Mouse (Mus musculus) left cerebral cortex, adult 18-20 months (tissue): ENCODE measurements around the gene Ppm1h. TPM values are rescaled to one million over a fixed set of nuclear protein-coding genes. Genes with fewer than 3 reads are reported as not detected.
"Not testable (repeated sequence)": the region's sequence is repeated elsewhere in the genome, so short reads cannot be mapped to it uniquely, and the experiment has no call there.

ENCODE experiments used
- DNase-seq, 2 experiments: peaks; one replicate each; pipeline ENCODE4 v3.0.0; 2021 to 2022; ENCODE audit warnings: low spot score in 2 of 2, mixed read lengths in 1 of 2
- total RNA-seq, 2 experiments: library from RNA; stranded (reverse); gene quantifications; 2 replicates each; pipeline ENCODE4 v1.2.3; 2021

Gene Ppm1h
- total RNA-seq, 2 experiments from 2014 or later = 87.4 to 88.5 TPM

DNA sequence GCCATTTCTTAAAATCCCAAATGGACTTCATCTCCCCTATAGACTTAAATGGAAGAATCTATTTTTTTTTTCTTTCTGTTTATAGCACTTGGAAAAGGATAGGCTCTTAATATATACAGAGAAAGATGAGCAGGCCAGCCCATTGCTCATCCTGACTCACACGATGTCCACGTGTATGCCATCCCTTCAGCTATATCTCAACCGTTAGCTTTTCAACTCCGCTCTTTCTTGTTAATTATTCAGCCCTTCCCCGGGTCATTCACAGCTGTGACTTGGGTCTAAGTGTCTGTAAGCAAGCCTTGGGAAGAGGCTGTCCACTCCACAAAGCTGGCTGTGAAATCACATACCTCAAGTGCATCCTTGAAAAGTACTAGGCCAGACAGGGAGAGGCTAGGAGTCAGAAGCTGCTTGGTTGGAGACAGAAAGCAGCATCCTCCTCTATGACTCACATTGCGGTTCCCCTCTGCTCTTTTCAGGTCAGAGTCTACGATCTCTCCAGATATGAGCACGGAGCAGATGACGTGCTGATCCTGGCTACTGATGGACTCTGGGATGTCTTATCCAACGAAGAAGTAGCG is 241.7 kb downstream of the Ppm1h start:
- DNase-seq = no peak

DNA sequence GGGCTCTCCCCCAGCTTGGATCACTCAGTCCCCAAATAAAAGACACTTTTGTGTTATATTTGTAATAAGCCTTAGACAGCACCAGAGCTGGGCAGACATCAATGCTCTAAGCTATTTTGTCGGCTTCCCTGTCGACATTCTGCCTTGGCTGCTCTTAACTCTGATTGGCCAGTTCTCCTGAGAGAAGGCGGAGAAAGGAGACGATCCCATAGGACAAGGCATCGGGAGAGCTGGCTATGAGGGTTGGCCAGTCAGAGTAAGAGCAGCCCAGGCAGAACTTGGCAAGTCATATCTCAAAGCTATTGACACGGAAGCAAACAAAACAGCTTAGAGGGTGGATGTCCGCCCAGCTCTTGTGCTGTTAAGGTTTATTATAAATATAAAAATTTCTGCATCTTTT is 243.7 kb downstream of the Ppm1h start:
- no peak for DNase-seq

DNA sequence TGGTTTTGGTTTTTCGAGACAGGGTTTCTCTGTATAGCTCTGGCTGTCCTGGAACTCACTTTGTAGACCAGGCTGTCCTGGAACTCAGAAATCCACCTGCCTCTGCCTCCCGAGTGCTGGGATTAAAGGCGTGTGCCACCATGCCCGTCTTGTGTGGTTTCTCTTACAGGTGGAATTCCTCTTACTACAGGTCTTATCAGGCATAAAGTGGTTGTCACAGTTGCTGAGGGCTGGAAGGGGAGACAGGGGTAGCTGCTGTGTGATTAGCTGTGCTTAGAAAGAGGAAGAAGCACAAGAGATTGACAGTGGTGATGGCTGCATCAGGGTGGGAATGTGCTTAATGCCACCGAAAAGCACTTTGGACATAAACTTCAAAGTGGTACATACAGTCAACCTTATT is 246.0 kb downstream of the Ppm1h start:
- DNase-seq = not testable (repeated sequence)

DNA sequence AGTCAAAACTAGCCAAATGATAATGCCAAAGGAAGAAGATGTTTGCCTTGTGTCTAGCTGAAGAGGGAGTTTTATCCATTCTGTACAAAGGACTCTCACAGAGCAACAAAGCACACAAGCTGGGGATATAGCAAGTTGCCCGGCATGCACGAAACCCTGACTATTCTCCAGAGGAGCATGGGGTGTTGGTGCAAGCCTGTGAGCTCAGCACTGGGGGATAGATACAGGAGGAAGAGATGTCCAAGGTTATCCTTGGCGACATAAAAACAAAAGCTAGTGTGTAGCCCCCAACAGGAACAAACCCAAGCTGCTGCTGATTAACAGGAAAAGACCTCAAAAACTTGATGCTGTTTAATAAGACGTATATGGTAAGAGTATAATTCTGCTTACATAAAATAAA is 247.7 kb downstream of the Ppm1h start:
- DNase-seq = no peak

DNA sequence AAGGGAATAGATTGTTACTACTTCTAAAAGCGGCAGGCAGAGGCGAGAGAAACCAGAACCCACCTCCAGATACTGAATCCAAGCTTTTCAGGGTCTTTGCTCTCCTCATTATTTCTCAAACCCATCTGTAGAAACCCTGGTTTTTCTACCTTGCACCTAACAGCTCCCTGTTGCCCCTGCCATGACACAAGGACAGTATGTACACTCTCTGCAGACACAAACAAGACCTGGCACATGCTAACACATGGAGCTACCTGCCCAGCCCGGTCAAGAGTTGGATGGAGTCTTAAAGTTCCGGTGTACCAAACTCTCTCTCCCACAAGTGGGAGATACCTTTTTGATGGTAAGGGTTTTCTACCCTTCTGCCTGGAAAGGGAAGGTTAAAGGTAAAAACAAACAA is 252.0 kb downstream of the Ppm1h start:
- DNase-seq = no peak

DNA sequence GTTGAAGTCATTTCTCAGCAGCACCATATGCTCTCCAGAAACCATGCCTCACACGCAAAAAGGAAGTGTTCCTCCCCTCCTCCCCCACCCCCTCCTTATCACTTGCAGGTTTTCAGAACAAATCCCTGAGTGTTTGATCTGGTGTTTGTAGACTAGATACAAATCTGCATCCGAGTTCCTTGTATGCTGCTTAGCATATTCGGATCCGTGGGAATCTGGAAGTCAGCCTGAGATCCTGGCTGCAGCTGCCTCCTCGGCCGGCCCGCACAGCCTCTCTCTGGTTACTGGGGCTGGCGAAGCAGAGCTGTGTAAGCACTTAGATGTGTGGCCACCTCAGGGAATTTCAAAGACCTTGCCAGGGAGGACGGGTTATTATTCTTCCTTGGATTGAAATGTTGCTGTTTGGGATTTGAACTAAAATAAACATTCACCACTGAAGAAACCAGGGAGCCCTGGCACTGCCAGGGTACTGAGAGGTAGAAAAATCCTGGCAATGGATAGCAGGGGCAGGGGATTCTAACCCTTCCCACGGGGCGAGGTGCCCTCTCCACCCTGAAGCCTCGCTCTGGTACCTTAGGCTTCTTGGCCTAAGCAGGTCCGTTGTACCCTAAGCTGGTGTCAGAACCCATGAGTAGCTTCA is 252.8 kb downstream of the Ppm1h start:
- peak; percentile 63 to 73 for DNase-seq

DNA sequence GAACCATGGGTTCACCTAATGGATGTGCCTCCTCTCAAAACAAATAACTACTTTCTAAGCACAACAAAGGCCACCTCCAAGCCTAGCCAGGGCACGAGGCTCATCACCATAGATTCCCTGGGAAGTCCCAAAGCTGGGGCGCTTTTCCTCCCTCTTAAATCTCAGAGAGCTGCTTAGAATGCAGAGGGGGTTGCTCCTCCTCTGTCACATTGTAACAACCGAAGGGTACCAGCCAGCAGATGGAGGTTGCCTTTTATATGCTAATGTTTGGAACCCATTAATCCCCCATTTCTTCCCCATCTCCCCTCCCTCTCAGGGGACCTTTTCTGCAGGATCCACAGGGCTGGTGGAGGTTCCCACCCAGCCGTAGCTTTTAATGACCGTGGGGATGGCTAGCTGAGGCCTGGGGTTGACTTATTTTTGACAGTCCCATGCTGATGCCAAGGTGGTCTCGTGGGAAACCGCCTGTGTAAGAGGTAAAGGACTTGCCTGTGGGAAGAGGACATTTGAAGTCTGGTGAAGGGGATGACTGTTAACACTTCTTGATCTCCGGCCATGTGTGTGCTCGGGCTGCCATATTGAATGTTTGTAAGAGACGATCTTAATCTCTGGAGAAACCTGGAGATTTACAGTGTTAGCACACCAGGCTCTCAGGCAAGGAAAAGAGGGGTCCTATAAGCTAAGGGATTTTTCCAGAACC is 253.4 kb downstream of the Ppm1h start:
- DNase-seq = no peak

DNA sequence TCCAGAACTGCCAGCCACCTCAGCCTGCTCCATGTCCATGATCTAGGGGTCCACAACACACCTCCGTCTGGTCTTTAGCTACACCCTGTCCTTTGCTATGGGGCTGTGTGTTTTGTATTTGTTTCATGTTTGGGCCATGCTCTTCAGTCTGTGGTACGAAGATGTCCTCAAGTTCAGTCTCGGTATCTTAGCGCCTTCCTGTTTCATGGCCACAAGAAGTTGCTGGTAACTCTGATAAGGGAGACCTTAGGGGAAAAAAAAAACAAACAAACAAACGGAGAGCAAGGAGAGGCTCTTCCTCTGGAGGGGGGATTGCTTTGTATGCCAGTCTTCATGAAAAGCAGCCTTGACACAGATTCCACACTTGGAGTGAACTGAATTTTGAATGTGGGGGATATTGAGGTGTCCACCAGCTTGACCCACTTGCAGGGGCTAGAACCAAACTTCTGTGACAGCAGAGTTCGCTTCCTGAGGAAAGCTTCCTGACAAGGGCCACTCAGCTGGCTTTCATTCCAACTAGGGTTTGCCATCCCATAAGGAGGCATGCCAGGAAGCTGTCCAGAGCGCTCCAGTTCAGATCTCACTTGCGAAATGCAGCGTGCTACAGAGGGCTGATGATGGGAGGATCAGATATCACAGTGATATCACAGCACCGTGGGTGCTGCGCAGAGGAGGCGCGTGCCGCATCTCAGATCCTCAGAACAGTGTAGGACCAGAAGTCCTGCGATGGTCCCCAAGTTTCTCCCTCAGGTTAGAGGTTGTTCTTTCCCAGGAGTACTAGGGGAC is 254.7 kb downstream of the Ppm1h start:
- no peak for DNase-seq

DNA sequence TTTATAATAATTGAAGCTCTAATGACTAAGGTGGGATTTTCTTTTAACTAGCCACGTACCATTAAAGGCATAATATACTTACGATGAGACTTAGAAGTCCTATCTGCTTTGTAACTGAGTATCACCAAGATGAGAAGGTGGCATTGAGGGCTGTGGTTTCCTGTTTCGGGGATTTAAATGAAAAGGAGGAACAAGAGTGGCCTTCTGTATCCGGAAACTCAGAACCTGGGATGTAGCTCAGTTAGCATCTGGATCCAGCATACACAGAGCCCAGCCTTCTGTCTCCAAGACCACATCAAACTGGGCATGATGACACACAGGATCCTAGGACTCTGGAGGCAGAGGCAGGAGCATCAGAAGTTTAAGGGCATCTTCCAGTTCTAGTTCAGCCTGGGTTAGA is 256.8 kb downstream of the Ppm1h start:
- not testable (repeated sequence) for DNase-seq

DNA sequence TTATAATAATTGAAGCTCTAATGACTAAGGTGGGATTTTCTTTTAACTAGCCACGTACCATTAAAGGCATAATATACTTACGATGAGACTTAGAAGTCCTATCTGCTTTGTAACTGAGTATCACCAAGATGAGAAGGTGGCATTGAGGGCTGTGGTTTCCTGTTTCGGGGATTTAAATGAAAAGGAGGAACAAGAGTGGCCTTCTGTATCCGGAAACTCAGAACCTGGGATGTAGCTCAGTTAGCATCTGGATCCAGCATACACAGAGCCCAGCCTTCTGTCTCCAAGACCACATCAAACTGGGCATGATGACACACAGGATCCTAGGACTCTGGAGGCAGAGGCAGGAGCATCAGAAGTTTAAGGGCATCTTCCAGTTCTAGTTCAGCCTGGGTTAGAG is 258.8 kb downstream of the Ppm1h start:
- not testable (repeated sequence) for DNase-seq

DNA sequence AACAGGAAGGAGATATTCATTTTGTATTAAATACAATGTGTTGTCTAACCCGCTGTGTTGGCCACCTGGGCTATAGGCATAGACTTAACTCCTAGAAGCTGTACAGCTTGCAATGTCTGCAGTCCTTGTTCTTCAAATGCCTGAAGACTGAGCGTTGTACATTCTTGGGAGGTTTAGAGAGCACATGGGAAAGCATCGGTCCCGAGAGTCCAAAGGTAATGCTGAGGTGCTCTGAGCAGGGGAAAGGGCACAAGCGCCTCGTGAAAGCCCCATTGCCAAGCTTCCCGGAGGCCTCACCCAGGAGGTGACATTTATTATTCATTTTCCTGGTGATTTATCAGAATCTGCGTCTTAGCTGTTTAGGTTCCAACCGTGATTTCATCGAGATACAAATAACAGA is 261.0 kb downstream of the Ppm1h start:
- DNase-seq = no peak

DNA sequence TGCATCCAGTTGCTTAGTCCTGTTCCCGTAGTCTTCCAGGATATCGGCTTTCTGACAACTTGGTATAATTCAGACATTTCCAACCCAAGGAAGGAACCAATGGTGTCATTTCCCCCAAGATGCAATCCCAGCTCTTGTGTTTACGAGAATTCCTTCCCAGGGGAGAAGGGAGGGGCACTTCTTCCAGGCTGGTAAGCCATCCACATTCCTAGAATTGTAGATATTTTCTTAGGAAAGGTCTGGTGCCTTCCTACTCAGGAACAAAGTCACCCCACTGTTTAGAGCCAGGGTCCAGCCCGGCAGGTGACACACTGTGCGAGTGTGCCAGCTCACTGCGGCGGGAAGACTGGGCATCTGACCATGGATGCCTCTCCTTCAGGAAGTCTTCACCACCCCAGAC is 264.2 kb downstream of the Ppm1h start:
- no peak for DNase-seq

DNA sequence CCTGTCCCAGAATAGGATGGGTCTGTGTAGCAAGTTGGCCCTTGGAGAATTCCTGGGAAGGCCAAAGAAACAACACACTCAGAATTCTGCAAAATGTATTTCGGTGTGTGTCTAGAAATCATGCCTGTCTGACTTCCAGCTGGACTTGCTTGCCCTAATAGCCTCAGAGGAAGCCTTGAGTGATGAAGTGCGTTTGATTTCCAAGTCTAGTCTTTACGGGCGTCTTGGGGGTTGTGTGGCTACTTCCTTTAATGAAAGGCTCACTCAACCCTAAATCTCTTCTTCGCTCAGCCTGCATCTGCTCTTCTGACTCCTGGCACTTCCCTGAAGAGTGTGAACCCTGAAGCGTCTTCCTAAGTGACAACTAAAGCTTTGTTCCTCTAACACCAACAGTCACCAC is 265.3 kb downstream of the Ppm1h start:
- no peak for DNase-seq

DNA sequence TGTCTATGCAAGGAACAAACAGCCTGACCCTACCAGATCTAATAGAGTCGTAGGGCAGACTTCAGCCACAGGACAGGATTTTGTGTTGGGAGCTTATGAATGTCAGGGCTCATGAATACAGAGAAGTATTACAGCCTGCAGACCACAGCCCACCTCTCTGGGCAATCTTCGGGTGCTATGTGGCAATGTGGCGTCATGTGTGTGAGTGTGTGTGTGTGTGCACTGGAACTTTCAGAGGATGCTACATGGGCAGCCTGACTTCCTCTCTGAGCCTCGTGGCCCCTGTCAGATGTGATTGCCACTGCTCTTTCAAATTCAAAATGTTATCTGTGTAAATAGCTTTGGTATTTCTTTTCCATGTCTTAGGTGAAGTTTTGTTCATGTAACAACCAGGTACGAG is 266.3 kb downstream of the Ppm1h start:
- no peak for DNase-seq

DNA sequence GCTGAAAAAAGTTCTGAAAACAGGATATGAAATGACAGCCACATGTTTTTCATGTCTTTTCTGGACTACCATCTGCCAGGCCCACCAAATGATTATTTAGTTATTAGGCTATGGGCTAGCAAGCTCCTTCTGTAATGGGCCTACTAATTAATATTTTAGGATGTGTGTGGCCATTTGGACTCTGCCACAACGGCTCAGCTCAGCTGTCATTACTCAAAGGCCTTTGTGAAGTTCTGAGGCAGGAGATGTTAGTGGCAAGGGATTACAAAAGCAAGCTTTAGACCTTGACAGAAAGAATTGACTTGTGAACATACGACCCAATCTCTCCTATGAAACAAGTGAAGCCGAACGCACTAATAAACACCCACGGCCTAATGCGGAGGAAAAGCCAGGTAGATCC is 272.4 kb downstream of the Ppm1h start:
- no peak for DNase-seq

DNA sequence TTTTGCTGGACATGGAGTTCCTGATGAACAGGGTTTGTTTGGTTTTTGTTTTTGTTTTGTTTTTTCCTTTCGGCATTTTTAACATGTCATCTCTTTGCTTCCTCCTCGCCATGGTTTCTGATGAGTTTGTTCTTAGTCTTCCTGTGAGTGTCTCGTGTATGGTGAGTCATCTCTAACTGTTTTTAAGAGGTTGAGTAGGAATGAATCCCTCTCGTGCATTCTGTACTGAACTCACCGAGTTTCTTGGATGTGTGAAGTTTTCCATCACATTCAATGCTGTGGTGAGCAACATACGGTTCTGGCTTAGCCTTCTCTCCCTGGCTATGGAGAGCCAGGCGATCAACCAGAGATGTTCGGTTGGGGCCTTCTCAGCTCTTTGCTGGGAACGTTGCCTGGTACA is 275.0 kb downstream of the Ppm1h start:
- no peak for DNase-seq

DNA sequence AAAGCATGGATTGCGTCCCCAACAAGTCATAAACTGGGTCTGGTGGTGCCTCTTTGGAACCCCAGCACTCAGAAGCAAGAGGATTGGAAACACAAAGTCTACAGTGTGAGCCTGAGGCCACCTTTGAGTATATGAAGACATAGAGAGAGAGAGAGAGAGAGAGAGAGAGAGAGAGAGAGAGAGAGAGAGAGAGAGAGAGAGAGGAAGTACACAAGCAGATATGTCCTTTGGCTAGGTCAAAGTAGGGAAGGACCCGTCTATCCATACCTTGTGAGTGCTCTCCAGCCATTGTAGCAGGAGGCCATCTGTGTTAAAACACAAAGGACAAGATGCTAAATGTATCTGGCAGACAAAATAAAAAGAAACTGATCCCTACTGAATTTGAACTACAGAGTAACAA is 279.4 kb downstream of the Ppm1h start:
- no peak for DNase-seq

DNA sequence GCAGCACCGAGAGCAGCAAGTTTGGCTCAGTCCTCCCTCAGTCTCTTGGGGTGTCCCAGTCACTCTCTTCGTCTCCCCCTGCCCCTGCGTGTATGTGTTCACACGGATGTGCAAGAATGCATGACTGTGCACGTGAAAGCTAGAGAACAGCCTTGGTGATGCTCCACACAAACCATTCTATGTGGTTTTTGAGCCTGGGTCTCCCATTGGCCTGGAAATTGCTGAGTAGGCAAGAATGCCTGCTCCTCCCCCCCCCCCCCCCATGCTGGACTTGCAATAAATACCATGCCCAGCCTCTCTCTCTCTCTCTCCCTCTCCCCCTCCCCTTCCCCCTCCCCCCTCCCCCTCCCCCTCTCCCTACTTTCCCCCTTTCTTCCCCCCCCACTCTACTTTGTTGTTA is 280.1 kb downstream of the Ppm1h start:
- DNase-seq = no peak

DNA sequence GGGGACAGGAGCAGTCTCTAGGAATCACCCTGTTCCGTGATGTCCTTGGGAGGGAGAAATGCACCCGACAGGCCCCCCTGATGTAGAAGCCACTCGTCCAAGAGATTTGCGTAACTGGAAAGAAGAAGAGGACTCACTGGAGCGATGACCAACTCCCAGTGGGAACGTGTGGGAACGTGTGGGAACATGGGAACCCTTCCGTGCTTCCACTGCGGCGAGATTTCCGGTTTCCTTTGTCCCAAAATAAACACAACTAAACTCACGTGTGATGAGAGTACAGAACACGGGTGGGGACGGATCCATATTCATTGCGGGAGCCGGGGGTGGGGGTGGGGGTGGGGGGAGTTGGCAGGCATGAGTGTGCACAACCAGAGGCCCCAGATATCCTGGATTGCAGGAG is 281.7 kb downstream of the Ppm1h start:
- DNase-seq = peak in 1 of 2 experiments; percentile 16

DNA sequence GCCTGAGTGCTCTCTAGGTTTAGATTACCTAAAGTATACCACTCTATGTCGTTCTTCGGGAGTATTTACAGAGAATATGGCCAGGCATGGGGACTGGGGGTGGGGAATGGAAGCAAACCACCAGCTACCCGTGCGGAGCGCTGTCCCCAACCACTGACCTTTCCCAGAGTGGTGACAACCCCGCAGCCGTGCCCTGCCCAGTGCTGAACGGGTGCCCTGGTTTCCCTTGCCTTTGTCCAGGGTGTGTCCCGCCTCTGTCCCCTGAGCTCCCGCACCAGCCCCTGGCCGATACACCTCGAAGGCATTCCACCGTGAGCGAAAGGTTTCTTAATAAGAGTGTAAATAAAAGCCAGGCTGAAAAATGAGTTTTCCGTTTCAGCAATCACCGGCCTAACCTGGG is 282.2 kb downstream of the Ppm1h start:
- DNase-seq = no peak

DNA sequence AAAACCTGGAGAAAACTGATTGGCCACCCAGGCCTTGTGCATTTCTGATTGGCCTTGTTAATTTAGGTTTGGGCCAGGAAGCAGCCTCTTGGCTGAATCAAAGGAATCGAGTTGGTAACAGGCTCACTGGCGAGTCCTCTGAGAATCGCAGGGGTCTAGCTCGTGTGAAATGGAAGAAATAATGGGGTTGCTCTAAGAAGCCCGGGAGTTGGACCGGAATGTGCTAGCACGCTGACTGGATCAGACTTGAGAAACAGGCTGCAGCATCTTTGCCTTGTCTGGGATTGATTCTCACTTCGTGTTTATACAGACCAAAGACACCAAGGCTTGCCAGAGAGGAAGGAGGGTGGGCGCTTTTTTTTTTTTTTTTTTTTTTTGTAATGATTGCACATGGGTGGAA is 282.9 kb downstream of the Ppm1h start:
- no peak for DNase-seq

DNA sequence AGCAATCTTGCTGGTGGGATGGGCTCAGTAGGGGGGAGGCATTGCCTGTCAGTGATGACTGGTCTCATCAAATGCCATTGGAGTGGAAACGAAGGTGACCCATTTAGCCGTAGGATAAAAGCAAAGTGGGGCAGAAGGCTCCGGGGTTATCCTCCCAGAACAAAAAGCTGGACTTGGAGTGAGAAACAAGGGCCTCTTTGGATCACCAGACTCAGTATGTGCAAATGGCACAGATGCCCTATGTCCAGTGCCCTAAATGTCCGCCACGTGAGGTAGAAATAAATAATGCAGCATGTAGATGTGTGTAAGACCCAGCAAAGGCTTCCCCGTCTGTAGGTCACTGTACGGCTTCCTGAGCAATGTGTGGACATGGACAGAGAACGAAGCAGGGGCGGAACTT is 284.1 kb downstream of the Ppm1h start:
- DNase-seq = no peak
